Mouse (Mus musculus) embryonic fibroblast, embryonic 13.5 days (primary cell): ENCODE results near the gene Gys2.

Source experiments
- CTCF ChIP-seq: IDR thresholded peaks from 2 replicates; pipeline ENCODE4 v1.5.1; 2011; ENCODE audit warnings: mild to moderate bottlenecking, control low read depth, low read length, moderate library complexity, borderline replicate concordance; ENCODE audit not compliant: insufficient read depth
- POLR2A ChIP-seq: IDR thresholded peaks from 2 replicates; pipeline ENCODE4 v1.6.1; 2011; ENCODE audit warnings: low read depth, mild to moderate bottlenecking, control low read depth, low read length, moderate library complexity

DNA sequence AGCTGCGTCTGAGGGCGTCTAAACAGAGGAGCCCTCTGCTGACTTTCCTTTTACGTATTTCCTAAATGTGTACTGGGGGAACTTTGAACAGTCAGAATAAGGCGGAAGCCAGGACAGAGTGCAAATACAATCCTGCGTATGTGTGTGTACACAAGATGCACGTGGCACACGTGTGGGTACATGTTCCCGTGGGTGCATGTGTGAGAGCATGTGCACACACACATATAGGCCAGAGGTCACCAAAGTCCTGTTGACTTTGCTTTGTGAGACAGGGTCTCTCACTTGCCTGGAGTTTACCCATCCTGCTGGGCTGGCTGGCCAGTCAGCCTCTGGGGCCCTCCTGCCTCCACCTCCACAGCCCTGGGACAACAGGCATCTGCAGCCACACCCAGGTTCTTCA, 1.8 kb downstream of the Gys2 start:
- TF ChIP-seq POLR2A (no peak), CTCF (no peak)
